Mouse (Mus musculus) naive thymus-derived CD4-positive, alpha-beta T cell, adult 5 months (primary cell): Measurements from ENCODE around the gene Psmd3. TPM values are rescaled to one million over a fixed set of nuclear protein-coding genes. Genes with fewer than 3 reads are reported as not detected.

ENCODE experiments used
- polyA plus RNA-seq: library from polyadenylated mRNA; unstranded; fragments of 100-300 nt; shearing (Covaris generic); gene quantifications from one replicate; pipeline ENCODE4 v1.2.1, GENCODE M21; 2017

The Psmd3 gene
- polyA plus RNA-seq = 125 TPM

DNA sequence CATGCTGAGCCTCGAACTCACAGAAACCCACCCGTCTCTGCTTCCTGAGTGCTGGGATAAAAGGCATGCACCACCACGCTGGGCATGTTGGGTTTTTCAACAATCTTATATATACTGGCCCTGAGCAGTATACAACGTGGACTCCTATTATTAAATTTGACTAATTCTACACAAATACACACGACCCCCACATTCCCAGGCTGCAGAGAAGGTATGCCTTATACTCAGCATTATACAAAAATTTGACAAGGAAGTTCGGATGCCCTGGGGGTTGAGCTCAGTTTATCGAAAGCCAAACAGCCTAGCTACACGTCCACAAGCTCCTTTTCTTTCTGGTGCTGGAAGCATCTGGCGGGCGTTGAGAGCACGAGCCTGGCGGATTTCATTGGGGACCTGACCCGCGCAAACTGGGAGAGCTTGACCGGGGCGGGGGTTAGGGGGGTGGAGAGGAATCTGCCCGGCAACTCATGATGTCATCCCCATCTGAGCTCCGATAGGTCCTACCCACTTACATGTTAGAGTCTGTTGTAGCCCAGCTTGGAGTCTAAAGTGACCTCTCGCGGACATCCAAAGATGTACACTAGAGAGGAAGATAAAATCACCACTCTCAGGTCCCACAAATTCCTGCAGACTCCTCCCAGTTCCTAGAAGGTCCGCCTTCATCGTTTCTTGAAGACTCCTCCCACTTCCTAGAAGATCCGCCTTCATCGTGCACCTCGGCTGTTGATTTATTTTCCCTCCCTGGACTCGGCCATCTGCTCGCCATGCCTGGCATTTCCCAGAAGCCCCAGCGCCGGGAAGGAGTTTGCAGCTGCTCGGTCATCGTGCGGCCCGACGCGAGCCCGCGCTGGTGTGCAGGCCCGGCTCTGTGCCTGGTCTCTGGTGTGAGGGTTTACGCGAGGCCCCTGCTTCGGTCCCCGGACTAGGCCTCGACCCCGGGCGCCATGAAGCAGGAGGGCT lies at the start of gene Psmd3:
TSS of gene Psmd3 (plus strand) at position 769 of the 960 bp plus-strand sequence.

DNA sequence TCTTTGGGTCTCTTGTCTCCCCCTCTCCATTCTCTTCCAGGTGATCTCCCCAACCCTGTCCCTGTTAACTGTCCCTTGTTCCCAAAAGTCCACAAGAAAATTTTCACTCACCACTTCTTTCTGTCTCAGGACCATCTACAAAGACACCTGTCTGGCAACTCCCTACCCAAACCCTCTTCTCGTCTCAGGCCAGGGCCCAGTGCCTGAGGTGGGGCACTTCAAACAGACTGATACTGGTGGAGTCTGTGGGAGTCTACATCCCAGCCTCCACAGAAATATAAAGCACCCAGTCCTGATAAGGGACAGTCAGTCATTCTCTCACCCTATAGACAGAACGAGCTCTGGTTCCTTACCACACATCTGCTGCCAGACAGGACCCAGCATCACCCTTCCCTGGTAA lies 35.9 kb upstream of the Psmd3 start, which contains the start of gene Gsdma2:
TSS of gene Gsdma2 (plus strand) at position 301 of the 400 bp plus-strand sequence.

DNA sequence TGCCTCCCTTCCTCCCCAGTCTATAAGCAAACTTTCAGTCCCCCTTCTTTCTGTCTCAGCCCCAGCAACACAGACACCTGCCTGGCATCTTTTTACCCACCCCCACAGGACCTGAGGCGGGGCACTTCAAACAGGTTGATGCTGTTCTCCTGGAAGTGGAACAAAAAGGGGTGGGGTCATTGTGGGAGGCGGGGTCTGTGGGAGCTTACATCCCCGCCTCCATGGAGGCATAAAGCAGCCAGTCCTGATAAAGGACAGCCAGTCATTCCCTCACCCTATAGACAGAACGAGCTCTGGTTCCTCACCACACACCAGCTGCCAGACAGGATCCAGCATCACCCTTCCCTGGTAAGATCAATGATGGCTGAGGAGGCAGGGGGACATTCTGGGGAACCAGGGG lies 18.3 kb upstream of the Psmd3 start, which contains the start of gene Gsdma:
TSS of gene Gsdma (plus strand) at position 261 of the 400 bp plus-strand sequence.

DNA sequence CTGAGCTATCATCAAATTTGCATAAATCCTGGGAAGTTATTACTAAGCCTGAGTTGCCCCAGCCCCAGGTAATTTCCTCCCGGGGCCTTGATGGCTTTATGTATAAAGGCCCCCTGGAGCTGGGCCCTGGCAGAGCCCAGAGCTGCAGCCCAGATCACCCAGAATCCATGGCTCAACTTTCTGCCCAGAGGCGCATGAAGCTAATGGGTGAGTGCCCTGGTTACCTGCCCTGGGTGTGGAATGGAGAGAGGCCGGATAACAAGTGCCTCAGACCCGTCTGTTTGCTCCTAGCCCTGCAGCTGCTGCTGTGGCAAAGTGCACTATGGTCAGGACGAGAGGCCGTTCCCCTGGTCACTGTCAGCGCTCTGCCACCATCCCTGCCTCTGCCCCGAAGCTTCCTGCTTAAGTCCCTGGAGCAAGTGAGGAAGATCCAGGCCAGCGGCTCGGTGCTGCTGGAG lies 18.9 kb downstream of the Psmd3 start, which contains the start of gene Csf3:
TSS of gene Csf3 (plus strand) at position 51 of the 458 bp plus-strand sequence.

DNA sequence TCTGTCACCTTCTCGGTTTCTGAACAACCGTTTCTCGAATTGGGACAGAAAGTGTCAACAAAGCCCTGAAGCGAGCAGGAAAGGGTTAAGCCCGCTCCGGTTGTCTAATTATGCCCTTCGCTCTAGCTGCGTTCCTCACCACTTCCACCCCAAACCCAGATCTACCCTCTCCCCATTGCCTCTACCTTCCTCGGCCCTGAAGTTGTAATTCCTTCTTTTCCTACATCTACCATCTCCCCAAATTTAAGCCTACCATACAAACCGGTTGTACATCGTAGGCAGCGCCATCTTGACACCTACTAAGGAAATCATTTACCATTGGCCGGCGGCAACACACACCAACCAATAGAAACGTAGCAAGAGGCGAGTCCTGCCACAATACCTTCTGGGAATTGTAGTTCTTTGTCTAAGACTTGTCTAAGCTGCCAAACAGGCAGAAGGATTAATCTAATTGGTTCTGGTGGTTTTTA lies 46.8 kb downstream of the Psmd3 start, which contains the start of gene Med24:
TSS of gene Med24 (minus strand) at position 317 of the 470 bp plus-strand sequence.

DNA sequence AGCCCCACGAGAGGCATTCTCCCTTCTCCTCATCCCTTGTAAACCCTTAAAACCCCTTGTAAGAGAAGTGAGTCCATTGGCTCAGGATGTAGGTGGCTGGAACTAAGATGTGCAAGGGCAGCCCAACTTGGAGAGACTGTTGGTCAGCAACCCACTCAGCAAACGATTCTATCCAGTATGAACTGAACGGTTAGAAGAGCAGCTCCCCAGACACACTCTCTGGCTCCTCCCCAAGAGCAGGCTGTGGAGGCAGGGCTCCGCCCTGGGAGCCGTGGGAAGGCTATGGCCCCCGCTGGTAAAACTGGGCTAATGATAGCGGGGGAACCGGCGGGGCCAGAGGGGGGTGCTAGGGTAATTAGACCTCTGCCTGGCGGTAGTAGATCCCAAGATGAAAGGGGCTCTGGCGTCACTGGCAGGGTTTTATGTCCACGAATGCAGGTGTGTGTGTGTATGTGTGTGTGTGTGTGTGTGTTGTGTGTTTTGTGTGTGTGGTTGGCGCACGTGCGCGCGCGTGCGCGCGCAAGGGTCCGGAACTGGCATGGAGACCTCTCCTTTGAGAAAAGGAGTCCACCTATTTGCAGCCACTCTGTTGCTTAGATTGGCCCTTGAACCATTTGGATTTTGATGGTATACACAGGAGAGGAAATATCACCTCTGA lies 58.2 kb downstream of the Psmd3 start, which contains the start of gene Thra:
TSS of gene Thra (plus strand) at position 246 of the 658 bp plus-strand sequence.

Other genes with a start within 250 kb of the Psmd3 start
- 82.8 TPM for gene Mien1, start 243.6 kb upstream of the Psmd3 start, polyA plus RNA-seq
- gene Grb7, start 236.2 kb upstream of the Psmd3 start, polyA plus RNA-seq = 4.1 TPM
- gene Ikzf3, start 136.5 kb upstream of the Psmd3 start, polyA plus RNA-seq = 48.5 TPM
- 1.5 TPM for gene Zpbp2, start 131.5 kb upstream of the Psmd3 start, polyA plus RNA-seq
- 44.0 TPM for gene Ormdl3, start 95.2 kb upstream of the Psmd3 start, polyA plus RNA-seq
- not detected for gene Lrrc3c, start 84.3 kb upstream of the Psmd3 start, polyA plus RNA-seq
- 1.8 TPM for gene Gm12355, start 56.9 kb upstream of the Psmd3 start, polyA plus RNA-seq
- gene Gsdma3, start 56.2 kb upstream of the Psmd3 start, polyA plus RNA-seq = not detected
- not detected for gene Gsdma2, start 35.8 kb upstream of the Psmd3 start, polyA plus RNA-seq
- not detected for gene Gsdma, start 18.2 kb upstream of the Psmd3 start, polyA plus RNA-seq
- not detected for gene Csf3, start 18.7 kb downstream of the Psmd3 start, polyA plus RNA-seq
- gene Med24, start 46.9 kb downstream of the Psmd3 start, polyA plus RNA-seq = 45.6 TPM
- gene Thra, start 58.1 kb downstream of the Psmd3 start, polyA plus RNA-seq = 8.2 TPM
- gene Nr1d1, start 92.8 kb downstream of the Psmd3 start, polyA plus RNA-seq = 3.0 TPM
- 26.7 TPM for gene Msl1, start 113.0 kb downstream of the Psmd3 start, polyA plus RNA-seq
- 124 TPM for gene Casc3, start 122.4 kb downstream of the Psmd3 start, polyA plus RNA-seq
- gene Rapgefl1, start 154.2 kb downstream of the Psmd3 start, polyA plus RNA-seq = not detected
- gene Wipf2, start 181.1 kb downstream of the Psmd3 start, polyA plus RNA-seq = 4.3 TPM
- 0.52 TPM for gene Cdc6, start 225.2 kb downstream of the Psmd3 start, polyA plus RNA-seq
- 35.0 TPM for gene Rara, start 245.3 kb downstream of the Psmd3 start, polyA plus RNA-seq